Mouse (Mus musculus) forebrain, embryonic 12.5 days (tissue): ENCODE data around the gene Gstm3. TPM values are rescaled to one million over a fixed set of nuclear protein-coding genes. Genes with fewer than 3 reads are reported as not detected.
"Not testable (repeated sequence)": the region's sequence is repeated elsewhere in the genome, so short reads cannot be mapped to it uniquely, and the experiment has no call there.

Experiments
- ATAC-seq: fragments of 200-750 bp; cut with Nextera tagmentation; 2 replicates; pipeline ENCODE4 v1.8.0; 2017; ENCODE audit warnings: moderate TSS enrichment; ENCODE audit not compliant: low FRiP score
- H3K27ac ChIP-seq: fragments of 300-500 bp; sonication (generic); 2 replicates; pipeline ENCODE4 v1.5.1; 2016; ENCODE audit warnings: mild to moderate bottlenecking
- H3K27me3 ChIP-seq: fragments of 300-500 bp; sonication (generic); 2 replicates; pipeline ENCODE4 v1.6.1; 2016; ENCODE audit warnings: mild to moderate bottlenecking
- H3K36me3 ChIP-seq: fragments of 300-500 bp; sonication (generic); replicated peaks from 2 replicates; pipeline ENCODE4 v1.6.1; 2016; ENCODE audit warnings: mild to moderate bottlenecking
- H3K4me1 ChIP-seq: fragments of 300-500 bp; sonication (generic); 2 replicates; pipeline ENCODE4 v1.6.1; 2016
- H3K4me2 ChIP-seq: fragments of 300-500 bp; sonication (generic); 2 replicates; pipeline ENCODE4 v1.6.1; 2016; ENCODE audit warnings: mild to moderate bottlenecking, moderate library complexity
- H3K4me3 ChIP-seq: fragments of 300-500 bp; sonication (generic); replicated peaks from 2 replicates; pipeline ENCODE4 v1.5.1; 2016; ENCODE audit warnings: mild to moderate bottlenecking
- H3K9ac ChIP-seq: fragments of 300-500 bp; sonication (generic); 2 replicates; pipeline ENCODE4 v1.6.1; 2016; ENCODE audit warnings: mild to moderate bottlenecking
- H3K9me3 ChIP-seq: fragments of 300-500 bp; sonication (generic); 2 replicates; pipeline ENCODE4 v1.6.1; 2016
- WGBS: fragments of 180-500 bp; shearing (Covaris S2); methylation state at CpG from one replicate; pipeline ENCODE4 v1.1.7; 2016; 5-methylcytosine and 5-hydroxymethylcytosine counted together
- polyA plus RNA-seq: library from polyadenylated mRNA; unstranded; fragments of >200 nt; fragmentation: Nextera tagmentation; extraction: Ambion mirVana; gene quantifications from 2 replicates; pipeline ENCODE4 v1.2.1, GENCODE M21; 2016

The Gstm3 gene
- polyA plus RNA-seq, 1 experiment from 2014 or later, result not detected

- 96% methylated on average over 5 of the region's 5 CpGs for WGBS
- Histone ChIP-seq H3K27ac (no peak overlapping the region), H3K4me1 (peaks cover 9% of the 10 kb centered on the region), H3K9ac (no peak overlapping the region), H3K4me3 (no peak overlapping the region), H3K4me2 (no peak overlapping the region), H3K27me3 (no peaks in the 10 kb centered on the region), H3K9me3 (no peaks in the 10 kb centered on the region), H3K36me3 (no peaks in the 10 kb centered on the region)
- no peak for ATAC-seq
Measured at GRCm38 (mm10) chr3:107966631-107967030, 2.5 kb downstream of the Gstm3 start.

GRCm38 (mm10) chr3:107965592-107965991 is 3.5 kb downstream of the Gstm3 start:
- ATAC-seq, result no peak
- no peaks in the 10 kb centered on the region for H3K36me3 ChIP-seq
- no peak overlapping the region for H3K4me3 ChIP-seq
- no peaks in the 10 kb centered on the region for H3K27me3 ChIP-seq
- WGBS, result 74% methylated on average over 1 of the region's 1 CpGs
- H3K4me2 ChIP-seq, result no peak overlapping the region
- H3K9ac ChIP-seq, result no peak overlapping the region
- H3K4me1 ChIP-seq, result peaks cover 9% of the 10 kb centered on the region
- H3K9me3 ChIP-seq, result no peaks in the 10 kb centered on the region
- no peak overlapping the region for H3K27ac ChIP-seq

- H3K9ac ChIP-seq, result no peak overlapping the region
- H3K27ac ChIP-seq, result 0 out of 2 replicates have a peak overlapping the region, but pooled peaks have one; percentile 31
- WGBS, result 58% methylated on average over 5 of the region's 5 CpGs
- H3K4me2 ChIP-seq, result no peak overlapping the region
- no peaks in the 10 kb centered on the region for H3K27me3 ChIP-seq
- ATAC-seq, result no peak
- no peak overlapping the region for H3K4me3 ChIP-seq
- no peaks in the 10 kb centered on the region for H3K36me3 ChIP-seq
- H3K4me1 ChIP-seq, result peaks cover 9% of the 10 kb centered on the region
- H3K9me3 ChIP-seq, result no peaks in the 10 kb centered on the region
Measured at GRCm38 (mm10) chr3:107964656-107965308, 4.3 kb downstream of the Gstm3 start.

- WGBS, result 83% methylated on average over 4 of the region's 4 CpGs
- no peak overlapping the region for H3K27ac ChIP-seq
- H3K4me3 ChIP-seq, result no peak overlapping the region
- H3K4me1 ChIP-seq, result peaks cover 9% of the 10 kb centered on the region
- H3K9me3 ChIP-seq, result no peaks in the 10 kb centered on the region
- no peak for ATAC-seq
- H3K27me3 ChIP-seq, result no peaks in the 10 kb centered on the region
- H3K9ac ChIP-seq, result no peak overlapping the region
- no peak overlapping the region for H3K4me2 ChIP-seq
- H3K36me3 ChIP-seq, result no peaks in the 10 kb centered on the region
Measured at GRCm38 (mm10) chr3:107964026-107964425, 5.1 kb downstream of the Gstm3 start.

GRCm38 (mm10) chr3:107955260-107955659 is 13.8 kb downstream of the Gstm3 start:
- H3K4me1 ChIP-seq, H3K9ac ChIP-seq, ATAC-seq, H3K27me3 ChIP-seq, H3K9me3 ChIP-seq, H3K4me2 ChIP-seq, H3K4me3 ChIP-seq, H3K36me3 ChIP-seq, H3K27ac ChIP-seq: not testable (repeated sequence)
- 87% methylated on average over 9 of the region's 9 CpGs for WGBS

GRCm38 (mm10) chr3:107953906-107954305 is 15.2 kb downstream of the Gstm3 start:
- H3K36me3 ChIP-seq, result no peaks in the 10 kb centered on the region
- no peak overlapping the region for H3K9ac ChIP-seq
- H3K27me3 ChIP-seq, result no peaks in the 10 kb centered on the region
- H3K9me3 ChIP-seq, result no peaks in the 10 kb centered on the region
- no peak overlapping the region for H3K4me2 ChIP-seq
- no peak overlapping the region for H3K27ac ChIP-seq
- H3K4me3 ChIP-seq, result no peak overlapping the region
- 84% methylated on average over 5 of the region's 5 CpGs for WGBS
- no peak for ATAC-seq
- H3K4me1 ChIP-seq, result no peaks in the 10 kb centered on the region

GRCm38 (mm10) chr3:107953328-107953755 is 15.7 kb downstream of the Gstm3 start:
- ATAC-seq, result no peak
- Histone ChIP-seq H3K9me3 (no peaks in the 10 kb centered on the region), H3K36me3 (no peaks in the 10 kb centered on the region), H3K4me1 (no peaks in the 10 kb centered on the region), H3K9ac (no peak overlapping the region), H3K4me2 (no peak overlapping the region), H3K27ac (no peak overlapping the region), H3K27me3 (no peaks in the 10 kb centered on the region), H3K4me3 (no peak overlapping the region)
- WGBS, result 21% methylated on average over 6 of the region's 6 CpGs

GRCm38 (mm10) chr3:107950531-107950930 is 18.6 kb downstream of the Gstm3 start:
- Histone ChIP-seq H3K27ac (no peak overlapping the region), H3K9me3 (no peaks in the 10 kb centered on the region), H3K4me1 (no peaks in the 10 kb centered on the region), H3K9ac (no peak overlapping the region), H3K36me3 (no peaks in the 10 kb centered on the region), H3K4me2 (no peak overlapping the region), H3K4me3 (no peak overlapping the region), H3K27me3 (no peaks in the 10 kb centered on the region)
- WGBS, result 90% methylated on average over 11 of the region's 11 CpGs
- ATAC-seq, result no peak

- H3K9me3 ChIP-seq, H3K4me2 ChIP-seq, H3K36me3 ChIP-seq, H3K9ac ChIP-seq, ATAC-seq, H3K27ac ChIP-seq, H3K27me3 ChIP-seq, H3K4me1 ChIP-seq, H3K4me3 ChIP-seq: not testable (repeated sequence)
- 97% methylated on average over 1 of the region's 1 CpGs for WGBS
Measured at GRCm38 (mm10) chr3:107949461-107949860, 19.6 kb downstream of the Gstm3 start.

GRCm38 (mm10) chr3:107945729-107946128 is 23.4 kb downstream of the Gstm3 start:
- H3K27ac ChIP-seq, result no peak overlapping the region
- no peak overlapping the region for H3K4me3 ChIP-seq
- no peak overlapping the region for H3K4me2 ChIP-seq
- no peak overlapping the region for H3K9ac ChIP-seq
- ATAC-seq, result no peak
- no peaks in the 10 kb centered on the region for H3K36me3 ChIP-seq
- whole genome bisulfite sequencing, result 52% methylated on average over 4 of the region's 4 CpGs
- peaks cover 10% of the 10 kb centered on the region for H3K4me1 ChIP-seq
- no peaks in the 10 kb centered on the region for H3K9me3 ChIP-seq
- no peaks in the 10 kb centered on the region for H3K27me3 ChIP-seq

- Histone ChIP-seq H3K9me3 (no peaks in the 10 kb centered on the region), H3K36me3 (no peaks in the 10 kb centered on the region), H3K9ac (0 out of 2 replicates have a peak within 1 kb of the TSS, but pooled peaks have one; percentile 38), H3K4me1 (peaks cover 17% of the 10 kb centered on the region), H3K27ac (no peak within 1 kb of the TSS), H3K4me3 (peak within 1 kb of the TSS; percentile 31), H3K4me2 (peak within 1 kb of the TSS; percentile 56), H3K27me3 (no peaks in the 10 kb centered on the region)
- WGBS, result 15% methylated on average over 20 of the region's 20 CpGs
- peak; percentile 90 for ATAC-seq
Measured at GRCm38 (mm10) chr3:107943239-107943990, 25.7 kb downstream of the Gstm3 start, which contains the start of gene Gstm6. Gstm6 (minus strand) TSS chr3:107943749.

- H3K4me1 ChIP-seq, result peaks cover 17% of the 10 kb centered on the region
- no peaks in the 10 kb centered on the region for H3K9me3 ChIP-seq
- H3K9ac ChIP-seq, result no peak overlapping the region
- H3K27ac ChIP-seq, result no peak overlapping the region
- no peak for ATAC-seq
- H3K27me3 ChIP-seq, result no peaks in the 10 kb centered on the region
- WGBS, result 80% methylated on average over 4 of the region's 4 CpGs
- H3K4me2 ChIP-seq, result no peak overlapping the region
- H3K36me3 ChIP-seq, result no peaks in the 10 kb centered on the region
- no peak overlapping the region for H3K4me3 ChIP-seq
Measured at GRCm38 (mm10) chr3:107941261-107941660, 27.8 kb downstream of the Gstm3 start.

- Histone ChIP-seq H3K9ac (no peak overlapping the region), H3K4me3 (no peak overlapping the region), H3K4me1 (peaks cover 17% of the 10 kb centered on the region), H3K4me2 (no peak overlapping the region), H3K9me3 (no peaks in the 10 kb centered on the region), H3K36me3 (no peaks in the 10 kb centered on the region), H3K27ac (no peak overlapping the region), H3K27me3 (no peaks in the 10 kb centered on the region)
- no peak for ATAC-seq
- 89% methylated on average over 7 of the region's 7 CpGs for WGBS
Measured at GRCm38 (mm10) chr3:107940524-107940923, 28.6 kb downstream of the Gstm3 start.
